Comparison of ENCODE assay signal across 24 mouse cellular contexts in the genomic region with DNA sequence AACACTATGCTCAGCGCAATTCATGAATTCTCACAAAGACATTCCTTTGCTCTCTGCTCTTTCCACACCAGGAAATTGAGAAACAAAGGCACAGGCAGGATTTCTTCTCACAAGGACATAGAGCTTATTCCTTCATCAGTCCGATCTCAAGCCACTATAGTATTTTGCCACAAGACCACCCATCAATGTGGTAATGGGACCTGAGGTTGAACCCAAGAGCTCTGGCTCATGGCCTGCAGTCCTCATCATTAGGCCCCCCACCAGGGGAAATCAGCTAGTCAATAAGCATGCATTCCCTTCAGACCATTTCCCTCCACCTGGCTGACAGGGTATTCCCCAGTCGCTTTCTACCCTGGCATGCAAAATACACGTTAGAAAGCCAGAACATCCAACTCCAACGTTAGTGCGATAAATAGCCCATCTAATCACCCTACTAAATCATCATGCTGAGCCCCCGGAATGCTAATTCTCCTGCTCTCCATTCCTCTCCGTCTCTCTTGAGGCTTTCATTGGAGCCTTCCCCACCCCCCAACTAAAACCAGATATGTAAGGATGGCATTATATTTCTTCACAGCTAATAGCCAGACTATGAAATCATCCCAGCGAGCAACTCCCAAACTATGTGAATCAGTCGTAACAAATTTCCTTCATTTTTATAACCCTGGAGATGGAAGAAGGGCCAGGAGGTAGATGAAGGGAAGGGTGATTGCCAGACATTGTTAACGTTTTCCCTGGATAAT.
A peak's percentile ranks its signal among the peaks of the same experiment; 100 is the strongest.
DNase-seq lines count a peak whose midpoint lies in the region; ATAC-seq lines count a peak whose summit lies in the region.
"Had no signal": no experiment of that assay in that cellular context is flagged by ENCODE, and none has a peak within 500 bp of the region (broad histone marks: within the 10 kb centered on the region; RNA-seq: fewer than 3 reads in every experiment).

No protein-coding gene starts in this region.

- H3K36me3 ChIP-seq in midbrain, embryonic 11.5 days (ENCODE audit: control insufficient read depth, insufficient read depth, low read length), result no peaks in the 10 kb centered on the region
- H3K36me3 ChIP-seq in midbrain, embryonic 13.5 days, result no peaks in the 10 kb centered on the region
- H3K36me3 ChIP-seq in embryonic facial prominence, embryonic 12.5 days, result no peaks in the 10 kb centered on the region
- H3K36me3 ChIP-seq: embryonic facial prominence, embryonic 15.5 days; forebrain, embryonic 12.5 days; G1E; heart, embryonic 12.5 days; hindbrain, embryonic 10.5 days; intestine, embryonic 15.5 days had no signal

- H3K4me3 ChIP-seq in midbrain, embryonic 11.5 days (ENCODE audit: low read depth, low read length), result no peak overlapping the region
- no peak overlapping the region for H3K4me3 ChIP-seq in midbrain, embryonic 13.5 days (replicated peaks)
- H3K4me3 ChIP-seq in embryonic facial prominence, embryonic 12.5 days, result no peak overlapping the region
- H3K4me3 ChIP-seq: embryonic facial prominence, embryonic 15.5 days; forebrain, embryonic 12.5 days; gastrocnemius, adult 2 months; heart, embryonic 12.5 days; hindbrain, embryonic 10.5 days; intestine, embryonic 15.5 days had no signal

- ATAC-seq in midbrain, embryonic 11.5 days (ENCODE audit: low FRiP score), result no peak
- ATAC-seq in midbrain, embryonic 13.5 days, result no peak
- 0 out of 2 replicates have a peak, but pooled peaks have one; percentile 41 for ATAC-seq in embryonic facial prominence, embryonic 12.5 days (ENCODE audit: insufficient number of reproducible peaks, insufficient read depth, low FRiP score, low TSS enrichment)
- no peak for ATAC-seq in monocyte, adult 5-6 weeks (replicated peaks; ENCODE audit: insufficient number of reproducible peaks, low FRiP score, low TSS enrichment, poor library complexity, severe bottlenecking)
- ATAC-seq: forebrain, postnatal 0 days; intestine, embryonic 15.5 days; Patski had no signal

- no peak overlapping the region for H3K4me2 ChIP-seq in midbrain, embryonic 11.5 days
- no peak overlapping the region for H3K4me2 ChIP-seq in midbrain, embryonic 13.5 days (replicated peaks)
- no peak overlapping the region for H3K4me2 ChIP-seq in embryonic facial prominence, embryonic 12.5 days (replicated peaks)
- H3K4me2 ChIP-seq: embryonic facial prominence, embryonic 15.5 days; forebrain, embryonic 12.5 days; heart, embryonic 12.5 days; hindbrain, embryonic 14.5 days; intestine, embryonic 15.5 days had no signal

- H3K9ac ChIP-seq in midbrain, embryonic 11.5 days (ENCODE audit: low read length), result no peak overlapping the region
- no peak overlapping the region for H3K9ac ChIP-seq in midbrain, embryonic 13.5 days (replicated peaks)
- H3K9ac ChIP-seq in embryonic facial prominence, embryonic 12.5 days, result no peak overlapping the region
- H3K9ac ChIP-seq: embryonic facial prominence, embryonic 15.5 days; forebrain, embryonic 12.5 days; forebrain, postnatal 0 days; heart, embryonic 12.5 days; hindbrain, embryonic 14.5 days; intestine, embryonic 15.5 days had no signal

- H3K27me3 ChIP-seq in midbrain, embryonic 11.5 days (ENCODE audit: control insufficient read depth, insufficient read depth, low read length), result no peaks in the 10 kb centered on the region
- H3K27me3 ChIP-seq in midbrain, embryonic 13.5 days, result no peaks in the 10 kb centered on the region
- H3K27me3 ChIP-seq in embryonic facial prominence, embryonic 12.5 days, result no peaks in the 10 kb centered on the region
- H3K27me3 ChIP-seq: embryonic facial prominence, embryonic 15.5 days; heart, embryonic 12.5 days; intestine, embryonic 15.5 days; Patski had no signal

- H3K4me1 ChIP-seq in midbrain, embryonic 11.5 days (ENCODE audit: control insufficient read depth, insufficient read depth, low read length), result no peaks in the 10 kb centered on the region
- H3K4me1 ChIP-seq in midbrain, embryonic 13.5 days (replicated peaks), result no peaks in the 10 kb centered on the region
- peaks cover 10% of the 10 kb centered on the region for H3K4me1 ChIP-seq in embryonic facial prominence, embryonic 12.5 days
- H3K4me1 ChIP-seq: embryonic facial prominence, embryonic 15.5 days; forebrain, embryonic 12.5 days; heart, embryonic 12.5 days; hindbrain, embryonic 10.5 days; intestine, embryonic 15.5 days had no signal

- peak; percentile 53 for DNase-seq in midbrain, embryonic 11.5 days (ENCODE audit: low spot score, missing footprints)
- DNase-seq in Muller cell, postnatal 12 days (ENCODE audit: inconsistent ontology term), result peak; percentile 80
- DNase-seq in mesoderm, embryonic 11.5 days (ENCODE audit: low read depth, low spot score), result peak; percentile 40
- DNase-seq in lung, postnatal 36 days, result no peak
- DNase-seq in spleen, postnatal 14 days (ENCODE audit: low spot score in 2 of 2), result no peak
- DNase-seq: adrenal gland, postnatal 10 days; cerebellum, adult 11 months; cerebellum, adult 8-10 months; cerebellum, postnatal 14 days; embryo, embryonic 11 days; forebrain, postnatal 0 days; gastrocnemius, adult 2 months; gastrocnemius, postnatal 25 days had no signal

- H3K9me3 ChIP-seq in midbrain, embryonic 11.5 days (ENCODE audit: control insufficient read depth, low read length), result no peaks in the 10 kb centered on the region
- no peaks in the 10 kb centered on the region for H3K9me3 ChIP-seq in midbrain, embryonic 13.5 days
- H3K9me3 ChIP-seq in embryonic facial prominence, embryonic 12.5 days, result no peaks in the 10 kb centered on the region
- H3K9me3 ChIP-seq: embryonic facial prominence, embryonic 15.5 days; forebrain, embryonic 12.5 days; G1E; heart, embryonic 12.5 days; hindbrain, embryonic 10.5 days; intestine, embryonic 15.5 days had no signal

- 83% methylated on average over 11 of the region's 11 CpGs for WGBS in midbrain, embryonic 11.5 days
- WGBS in midbrain, embryonic 13.5 days, result 78% methylated on average over 11 of the region's 11 CpGs
- WGBS in embryonic facial prominence, embryonic 12.5 days, result 49% methylated on average over 11 of the region's 11 CpGs

- no peak overlapping the region for H3K27ac ChIP-seq in midbrain, embryonic 11.5 days (ENCODE audit: low read depth, low read length)
- no peak overlapping the region for H3K27ac ChIP-seq in midbrain, embryonic 13.5 days
- H3K27ac ChIP-seq in embryonic facial prominence, embryonic 12.5 days, result no peak overlapping the region
- H3K27ac ChIP-seq: embryonic facial prominence, embryonic 15.5 days; forebrain, embryonic 12.5 days; gastrocnemius, adult 2 months; hindbrain, embryonic 10.5 days; hindbrain, embryonic 14.5 days; intestine, embryonic 15.5 days had no signal

Comparison
In these comparisons a context has a peak if more than half of its experiments do, and no peak if none do; other contexts are left out.
1. DNase-seq: peak in midbrain, embryonic 11.5 days (single experiment), Muller cell, postnatal 12 days (single experiment) and mesoderm, embryonic 11.5 days (single experiment); none in lung, postnatal 36 days (single experiment) and spleen, postnatal 14 days (0 of 2).